Mouse (Mus musculus): ENCODE data around the gene Sema5a. TPM values are rescaled to one million over a fixed set of nuclear protein-coding genes. Genes with fewer than 3 reads are reported as not detected.

The Sema5a gene
- polyA plus RNA-seq, 1 experiment from 2014 or later: 24.9 TPM

DNA sequence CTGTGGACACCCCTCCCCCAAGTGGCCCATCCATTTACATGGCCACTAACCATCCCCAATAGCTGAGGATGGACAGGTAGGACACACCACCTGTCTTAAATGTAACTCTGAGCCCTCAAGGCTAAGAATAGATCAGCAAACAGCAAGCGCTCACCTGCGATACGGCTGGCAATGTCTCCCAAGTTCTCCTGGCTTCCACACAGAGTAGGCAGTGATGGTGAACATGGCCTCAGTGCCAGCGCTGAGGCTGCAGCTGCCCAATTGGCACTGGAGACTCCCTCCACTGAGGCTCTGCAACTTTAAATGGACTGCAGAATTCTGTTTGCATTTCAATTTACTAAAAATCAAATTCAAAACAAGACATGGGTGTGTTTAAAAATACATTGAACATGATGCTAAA is 78.6 kb downstream of the Sema5a start:
- Histone ChIP-seq H3K4me1 (ENCODE audit: control insufficient read depth, insufficient read depth, low read length) (no peaks in the 10 kb centered on the region), H3K27ac (ENCODE audit: low read length) (no peak overlapping the region), H3K27me3 (ENCODE audit: control insufficient read depth, insufficient read depth, low read length) (no peaks in the 10 kb centered on the region), H3K9me3 (ENCODE audit: control insufficient read depth, low read depth, low read length) (no peaks in the 10 kb centered on the region), H3K4me2 (replicated peaks; ENCODE audit: low read depth, low read length) (no peak overlapping the region), H3K4me3 (ENCODE audit: low read depth, low read length) (no peak overlapping the region), H3K9ac (replicated peaks; ENCODE audit: low read depth, low read length) (no peak overlapping the region), H3K36me3 (ENCODE audit: control insufficient read depth, insufficient read depth, low read length) (no peaks in the 10 kb centered on the region)
- ATAC-seq (ENCODE audit: insufficient number of reproducible peaks, insufficient read depth, low FRiP score, low read depth): no peak
- 99% methylated on average over 4 of the region's 4 CpGs for WGBS

DNA sequence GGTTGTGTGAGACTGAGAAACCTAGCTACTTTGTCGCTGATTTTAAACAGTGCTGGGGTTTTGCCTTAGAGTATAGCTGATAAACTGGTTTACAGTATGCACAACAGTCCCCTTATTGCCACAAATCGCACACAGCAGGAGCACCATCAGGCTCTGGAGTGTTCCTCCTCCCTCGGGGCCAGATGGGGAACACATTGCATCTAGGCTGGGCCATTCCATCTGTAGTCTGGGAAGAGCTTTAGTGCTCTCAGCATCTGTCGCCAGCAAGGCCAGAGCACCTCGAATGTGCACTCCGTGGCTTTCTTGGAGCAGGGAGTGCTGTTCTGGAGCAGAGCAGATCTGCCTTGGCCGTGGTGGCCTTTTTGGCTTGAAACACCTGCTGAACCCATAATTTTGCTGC is 79.5 kb downstream of the Sema5a start:
- Histone ChIP-seq H3K36me3 (ENCODE audit: control insufficient read depth, insufficient read depth, low read length) (no peaks in the 10 kb centered on the region), H3K4me2 (replicated peaks; ENCODE audit: low read depth, low read length) (no peak overlapping the region), H3K27me3 (ENCODE audit: control insufficient read depth, insufficient read depth, low read length) (no peaks in the 10 kb centered on the region), H3K4me1 (ENCODE audit: control insufficient read depth, insufficient read depth, low read length) (no peaks in the 10 kb centered on the region), H3K9me3 (ENCODE audit: control insufficient read depth, low read depth, low read length) (no peaks in the 10 kb centered on the region), H3K4me3 (ENCODE audit: low read depth, low read length) (no peak overlapping the region), H3K27ac (ENCODE audit: low read length) (no peak overlapping the region), H3K9ac (replicated peaks; ENCODE audit: low read depth, low read length) (no peak overlapping the region)
- WGBS: 69% methylated on average over 7 of the region's 7 CpGs
- no peak for ATAC-seq (ENCODE audit: insufficient number of reproducible peaks, insufficient read depth, low FRiP score, low read depth)

DNA sequence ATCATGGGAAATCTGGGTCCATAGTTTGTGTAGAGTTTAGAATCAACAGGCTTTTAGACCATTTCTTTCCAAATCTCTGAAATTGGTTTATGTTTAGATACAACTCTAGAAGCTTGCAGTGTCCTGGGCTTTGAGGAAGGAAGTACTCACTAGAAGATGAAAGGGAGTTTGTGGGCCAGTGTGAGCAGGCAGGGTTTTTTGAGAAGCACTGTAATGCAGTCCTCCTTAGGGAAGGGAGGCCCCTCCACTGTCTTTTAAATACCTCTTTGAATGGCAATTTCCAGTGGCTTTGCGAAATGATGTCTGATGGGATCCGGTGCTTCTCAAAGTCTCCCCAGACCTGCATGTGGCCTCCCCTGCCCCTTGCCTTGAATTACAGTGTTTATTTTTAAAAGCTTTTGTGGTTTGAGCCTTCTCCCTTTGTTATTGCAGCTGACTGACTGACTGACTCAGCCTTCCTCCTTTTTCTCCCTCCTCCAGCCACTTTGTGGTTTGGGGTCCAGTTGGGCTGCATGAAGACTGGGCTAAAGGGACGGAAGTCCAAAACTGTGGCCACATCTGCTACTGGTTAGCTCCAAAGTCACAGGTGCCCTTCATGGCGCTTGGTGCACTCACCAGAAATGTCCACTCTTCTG is 83.9 kb downstream of the Sema5a start:
- no peaks in the 10 kb centered on the region for H3K9me3 ChIP-seq (ENCODE audit: control insufficient read depth, low read depth, low read length)
- no peak overlapping the region for H3K4me3 ChIP-seq (ENCODE audit: low read depth, low read length)
- H3K9ac ChIP-seq (replicated peaks; ENCODE audit: low read depth, low read length): no peak overlapping the region
- ATAC-seq (ENCODE audit: insufficient number of reproducible peaks, insufficient read depth, low FRiP score, low read depth): no peak
- H3K27me3 ChIP-seq (ENCODE audit: control insufficient read depth, insufficient read depth, low read length): no peaks in the 10 kb centered on the region
- WGBS: 64% methylated on average over 4 of the region's 4 CpGs
- no peaks in the 10 kb centered on the region for H3K4me1 ChIP-seq (ENCODE audit: control insufficient read depth, insufficient read depth, low read length)
- no peak overlapping the region for H3K27ac ChIP-seq (ENCODE audit: low read length)
- no peak overlapping the region for H3K4me2 ChIP-seq (replicated peaks; ENCODE audit: low read depth, low read length)
- no peaks in the 10 kb centered on the region for H3K36me3 ChIP-seq (ENCODE audit: control insufficient read depth, insufficient read depth, low read length)

DNA sequence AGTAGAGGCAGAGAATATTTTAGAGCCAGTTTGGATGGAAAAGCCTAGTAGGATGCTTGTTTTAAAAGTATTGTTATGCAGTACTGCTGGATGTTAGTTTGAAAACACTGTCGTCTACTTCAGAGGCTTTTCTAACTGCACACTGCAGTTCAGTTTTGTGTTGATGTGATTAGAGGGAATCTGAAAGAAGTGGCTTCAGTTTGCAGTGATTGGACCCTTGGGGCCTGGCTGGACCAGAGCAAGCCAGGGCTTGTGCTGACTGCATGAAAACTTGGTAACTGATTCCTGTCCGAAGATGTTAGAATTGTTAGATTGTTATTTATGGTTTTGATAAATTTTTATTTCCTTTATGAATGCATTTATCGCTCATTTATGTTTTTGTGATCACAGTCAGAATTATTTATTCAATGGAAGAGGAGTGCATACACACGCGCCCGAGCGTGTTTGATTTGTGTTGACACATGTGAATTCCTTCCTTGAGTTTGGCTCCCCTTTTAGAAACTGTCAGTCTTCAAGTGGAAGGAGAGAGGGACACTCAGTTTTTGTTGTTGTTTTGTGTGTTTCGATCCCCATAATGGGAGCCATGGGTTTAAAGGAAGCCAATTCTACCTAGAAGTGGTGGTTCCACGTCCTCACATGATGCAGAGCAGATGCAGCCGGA is 85.2 kb downstream of the Sema5a start:
- no peak overlapping the region for H3K4me3 ChIP-seq (ENCODE audit: low read depth, low read length)
- no peaks in the 10 kb centered on the region for H3K36me3 ChIP-seq (ENCODE audit: control insufficient read depth, insufficient read depth, low read length)
- H3K27me3 ChIP-seq (ENCODE audit: control insufficient read depth, insufficient read depth, low read length): no peaks in the 10 kb centered on the region
- H3K9me3 ChIP-seq (ENCODE audit: control insufficient read depth, low read depth, low read length): no peaks in the 10 kb centered on the region
- no peak for ATAC-seq (ENCODE audit: insufficient number of reproducible peaks, insufficient read depth, low FRiP score, low read depth)
- no peak overlapping the region for H3K27ac ChIP-seq (ENCODE audit: low read length)
- 68% methylated on average over 10 of the region's 10 CpGs for WGBS
- no peak overlapping the region for H3K9ac ChIP-seq (replicated peaks; ENCODE audit: low read depth, low read length)
- H3K4me1 ChIP-seq (ENCODE audit: control insufficient read depth, insufficient read depth, low read length): no peaks in the 10 kb centered on the region
- H3K4me2 ChIP-seq (replicated peaks; ENCODE audit: low read depth, low read length): no peak overlapping the region

DNA sequence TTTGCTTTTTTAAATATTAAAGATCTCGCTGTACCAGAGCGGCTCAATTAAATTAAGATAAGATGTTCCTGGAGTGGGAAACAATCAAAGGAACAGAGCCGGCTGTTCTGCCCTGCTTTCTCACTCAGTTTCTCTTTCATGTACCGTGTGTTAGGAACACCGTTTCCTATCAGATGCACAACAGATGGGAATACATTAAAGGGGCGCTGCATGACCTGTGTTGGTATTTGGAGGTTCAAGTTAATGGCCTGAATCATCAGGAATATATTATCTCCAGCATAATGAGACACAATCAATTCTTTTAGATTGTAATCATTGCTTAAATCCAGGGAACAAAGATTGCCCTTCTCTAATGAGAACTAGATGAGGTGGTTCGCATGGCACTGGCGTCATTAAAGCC is 85.8 kb downstream of the Sema5a start:
- H3K27ac ChIP-seq (ENCODE audit: low read length): no peak overlapping the region
- 76% methylated on average over 8 of the region's 8 CpGs for WGBS
- no peak for ATAC-seq (ENCODE audit: insufficient number of reproducible peaks, insufficient read depth, low FRiP score, low read depth)
- H3K36me3 ChIP-seq (ENCODE audit: control insufficient read depth, insufficient read depth, low read length): no peaks in the 10 kb centered on the region
- H3K9ac ChIP-seq (replicated peaks; ENCODE audit: low read depth, low read length): no peak overlapping the region
- H3K4me2 ChIP-seq (replicated peaks; ENCODE audit: low read depth, low read length): no peak overlapping the region
- H3K9me3 ChIP-seq (ENCODE audit: control insufficient read depth, low read depth, low read length): no peaks in the 10 kb centered on the region
- H3K27me3 ChIP-seq (ENCODE audit: control insufficient read depth, insufficient read depth, low read length): no peaks in the 10 kb centered on the region
- no peaks in the 10 kb centered on the region for H3K4me1 ChIP-seq (ENCODE audit: control insufficient read depth, insufficient read depth, low read length)
- no peak overlapping the region for H3K4me3 ChIP-seq (ENCODE audit: low read depth, low read length)

DNA sequence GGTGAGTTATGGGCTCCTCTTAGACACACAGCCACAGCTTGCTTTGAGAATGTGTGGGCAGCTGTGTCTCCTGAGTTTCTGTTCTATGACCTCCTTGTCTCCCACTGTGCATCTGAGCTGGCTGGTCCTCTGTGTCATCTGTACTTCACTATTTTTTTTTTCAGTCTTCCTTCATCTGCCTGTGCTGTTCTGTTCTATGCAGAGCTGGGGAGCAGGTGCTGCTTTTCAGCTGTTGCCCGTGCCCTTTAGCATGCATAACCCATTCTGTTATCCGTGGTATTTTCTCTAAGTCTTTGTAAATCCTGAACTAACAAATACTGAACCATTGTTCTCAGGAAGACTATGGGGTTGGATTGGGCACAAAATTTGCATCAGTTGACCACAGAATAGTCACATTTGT is 86.4 kb downstream of the Sema5a start:
- Histone ChIP-seq H3K9me3 (ENCODE audit: control insufficient read depth, low read depth, low read length) (no peaks in the 10 kb centered on the region), H3K4me1 (ENCODE audit: control insufficient read depth, insufficient read depth, low read length) (no peaks in the 10 kb centered on the region), H3K27ac (ENCODE audit: low read length) (no peak overlapping the region), H3K27me3 (ENCODE audit: control insufficient read depth, insufficient read depth, low read length) (no peaks in the 10 kb centered on the region), H3K9ac (replicated peaks; ENCODE audit: low read depth, low read length) (no peak overlapping the region), H3K4me3 (ENCODE audit: low read depth, low read length) (no peak overlapping the region), H3K4me2 (replicated peaks; ENCODE audit: low read depth, low read length) (no peak overlapping the region), H3K36me3 (ENCODE audit: control insufficient read depth, insufficient read depth, low read length) (no peaks in the 10 kb centered on the region)
- WGBS: 67% methylated on average over 2 of the region's 2 CpGs
- no peak for ATAC-seq (ENCODE audit: insufficient number of reproducible peaks, insufficient read depth, low FRiP score, low read depth)

DNA sequence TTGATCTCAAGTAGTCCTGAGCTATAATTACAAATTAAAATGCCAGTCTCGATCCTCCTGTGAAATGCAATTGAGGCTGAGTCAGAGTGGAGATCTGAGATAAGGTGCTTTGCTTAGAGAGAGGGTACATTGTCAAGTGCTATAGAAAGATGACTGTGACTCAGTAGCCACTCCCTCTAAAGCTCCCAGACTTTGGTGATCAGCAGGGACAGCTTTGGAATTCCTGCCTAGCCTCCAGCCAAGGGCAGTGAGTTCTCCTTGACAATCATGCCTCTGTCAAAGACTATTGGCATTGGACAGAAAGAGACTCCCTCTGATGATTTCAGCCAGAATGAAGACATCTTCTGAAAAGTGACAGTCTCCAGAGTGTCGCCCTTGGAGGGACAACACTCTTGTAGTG is 88.8 kb downstream of the Sema5a start:
- no peaks in the 10 kb centered on the region for H3K9me3 ChIP-seq (ENCODE audit: control insufficient read depth, low read depth, low read length)
- H3K9ac ChIP-seq (replicated peaks; ENCODE audit: low read depth, low read length): no peak overlapping the region
- no peak for ATAC-seq (ENCODE audit: insufficient number of reproducible peaks, insufficient read depth, low FRiP score, low read depth)
- H3K36me3 ChIP-seq (ENCODE audit: control insufficient read depth, insufficient read depth, low read length): no peaks in the 10 kb centered on the region
- no peak overlapping the region for H3K4me2 ChIP-seq (replicated peaks; ENCODE audit: low read depth, low read length)
- H3K27ac ChIP-seq (ENCODE audit: low read length): no peak overlapping the region
- H3K4me1 ChIP-seq (ENCODE audit: control insufficient read depth, insufficient read depth, low read length): no peaks in the 10 kb centered on the region
- H3K4me3 ChIP-seq (ENCODE audit: low read depth, low read length): no peak overlapping the region
- H3K27me3 ChIP-seq (ENCODE audit: control insufficient read depth, insufficient read depth, low read length): no peaks in the 10 kb centered on the region
- 79% methylated on average over 2 of the region's 2 CpGs for WGBS

DNA sequence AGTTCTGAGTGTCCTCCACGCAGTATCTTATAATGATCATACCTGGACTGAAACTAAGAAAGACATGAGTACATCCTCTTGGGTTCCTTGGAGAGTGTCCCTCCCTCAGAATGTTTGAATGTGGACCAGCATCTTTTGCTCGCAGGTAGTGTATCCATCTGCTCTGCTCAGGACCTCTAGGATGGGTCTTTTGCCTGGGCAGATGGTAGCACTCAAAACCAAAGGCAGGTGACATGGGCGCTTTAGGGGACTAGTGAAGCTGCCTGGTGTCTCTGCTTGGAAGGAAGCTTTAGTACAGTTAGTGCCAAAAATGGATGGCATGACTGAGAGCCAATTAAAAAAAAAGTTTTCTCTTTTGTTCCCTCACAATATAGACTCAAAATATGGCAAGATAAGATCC is 93.2 kb downstream of the Sema5a start:
- Histone ChIP-seq H3K27me3 (ENCODE audit: control insufficient read depth, insufficient read depth, low read length) (no peaks in the 10 kb centered on the region), H3K9ac (replicated peaks; ENCODE audit: low read depth, low read length) (no peak overlapping the region), H3K36me3 (ENCODE audit: control insufficient read depth, insufficient read depth, low read length) (no peaks in the 10 kb centered on the region), H3K27ac (ENCODE audit: low read length) (no peak overlapping the region), H3K4me1 (ENCODE audit: control insufficient read depth, insufficient read depth, low read length) (no peaks in the 10 kb centered on the region), H3K4me3 (ENCODE audit: low read depth, low read length) (no peak overlapping the region), H3K9me3 (ENCODE audit: control insufficient read depth, low read depth, low read length) (no peaks in the 10 kb centered on the region), H3K4me2 (replicated peaks; ENCODE audit: low read depth, low read length) (no peak overlapping the region)
- ATAC-seq (ENCODE audit: insufficient number of reproducible peaks, insufficient read depth, low FRiP score, low read depth): no peak
- 89% methylated on average over 3 of the region's 3 CpGs for WGBS
